Mouse (Mus musculus): ENCODE measurements around the gene Id3. TPM values are rescaled to one million over a fixed set of nuclear protein-coding genes. Genes with fewer than 3 reads are reported as not detected.
"Not testable (repeated sequence)": the region's sequence is repeated elsewhere in the genome, so short reads cannot be mapped to it uniquely, and the experiment has no call there.

Gene Id3
- total and polyA plus RNA-seq, 3 experiments, result 0.22 TPM; not detected in 2

GRCm38 (mm10) chr4:136100396-136101070 lies 42.8 kb upstream of the Id3 start:
- Histone ChIP-seq H3K36me3 (replicated peaks) (no peaks in the 10 kb centered on the region), H3K4me1 (ENCODE audit: insufficient read depth, low read depth, low read length) (no peaks in the 10 kb centered on the region), H3K9me3 (replicated peaks) (no peaks in the 10 kb centered on the region), H3K27me3 (ENCODE audit: insufficient read depth, low read length) (peaks cover 26% of the 10 kb centered on the region), H3K4me3 (ENCODE audit: low read depth, low read length) (no peak overlapping the region)
- TF ChIP-seq GATA2 (IDR thresholded peaks at IDR 0.05; ENCODE audit: borderline replicate concordance, low read depth, low read length) (no peak), POLR2AphosphoS5 (IDR thresholded peaks at IDR 0.05; ENCODE audit: insufficient replicate concordance, low read depth, low read length) (no peak), TAL1 (conservative IDR thresholded peaks at IDR 0.05; ENCODE audit: low read depth, low read length) (no peak), GATA1 (IDR thresholded peaks at IDR 0.05; ENCODE audit: borderline replicate concordance, low read length) (no peak), CTCF (IDR thresholded peaks at IDR 0.05; ENCODE audit: low read depth, low read length) (no peak)
- ATAC-seq (ENCODE audit: extremely low read depth, insufficient number of reproducible peaks, low FRiP score, poor library complexity, severe bottlenecking) (no peak), DNase-seq (ENCODE audit: low spot score) (no peak)

- H3K27me3 ChIP-seq (ENCODE audit: insufficient read depth, low read length), result peaks cover 27% of the 10 kb centered on the region
- not testable (repeated sequence) for ATAC-seq (ENCODE audit: extremely low read depth, insufficient number of reproducible peaks, low FRiP score, poor library complexity, severe bottlenecking); H3K4me3 ChIP-seq (ENCODE audit: low read depth, low read length); H3K4me1 ChIP-seq (ENCODE audit: insufficient read depth, low read depth, low read length); H3K9me3 ChIP-seq (replicated peaks); H3K36me3 ChIP-seq (replicated peaks); DNase-seq (ENCODE audit: low spot score)
Observed at GRCm38 (mm10) chr4:136101753-136102152, 41.5 kb upstream of the Id3 start.

- H3K9me3 ChIP-seq (replicated peaks), result no peaks in the 10 kb centered on the region
- no peak for TF ChIP-seq TAL1 (conservative IDR thresholded peaks at IDR 0.05; ENCODE audit: low read depth, low read length)
- H3K36me3 ChIP-seq (replicated peaks), result no peaks in the 10 kb centered on the region
- no peak overlapping the region for H3K4me3 ChIP-seq (ENCODE audit: low read depth, low read length)
- peaks cover 31% of the 10 kb centered on the region for H3K27me3 ChIP-seq (ENCODE audit: insufficient read depth, low read length)
- no peak for DNase-seq (ENCODE audit: low spot score)
- ATAC-seq (ENCODE audit: extremely low read depth, insufficient number of reproducible peaks, low FRiP score, poor library complexity, severe bottlenecking), result no peak
- H3K4me1 ChIP-seq (ENCODE audit: insufficient read depth, low read depth, low read length), result no peaks in the 10 kb centered on the region
Observed at GRCm38 (mm10) chr4:136104590-136105337, 38.5 kb upstream of the Id3 start.

- no peak for TF ChIP-seq GATA1 (IDR thresholded peaks at IDR 0.05; ENCODE audit: borderline replicate concordance, low read length)
- no peak for TF ChIP-seq CTCF (IDR thresholded peaks at IDR 0.05; ENCODE audit: low read depth, low read length)
- TF ChIP-seq TAL1 (conservative IDR thresholded peaks at IDR 0.05; ENCODE audit: low read depth, low read length), result no peak
- TF ChIP-seq POLR2AphosphoS5 (IDR thresholded peaks at IDR 0.05; ENCODE audit: insufficient replicate concordance, low read depth, low read length), result no peak
- no peak for TF ChIP-seq GATA2 (IDR thresholded peaks at IDR 0.05; ENCODE audit: borderline replicate concordance, low read depth, low read length)
- H3K36me3 ChIP-seq (replicated peaks), result no peaks in the 10 kb centered on the region
- peaks cover 32% of the 10 kb centered on the region for H3K27me3 ChIP-seq (ENCODE audit: insufficient read depth, low read length)
- no peak for ATAC-seq (ENCODE audit: extremely low read depth, insufficient number of reproducible peaks, low FRiP score, poor library complexity, severe bottlenecking)
- no peaks in the 10 kb centered on the region for H3K9me3 ChIP-seq (replicated peaks)
- no peak overlapping the region for H3K4me3 ChIP-seq (ENCODE audit: low read depth, low read length)
- H3K4me1 ChIP-seq (ENCODE audit: insufficient read depth, low read depth, low read length), result no peaks in the 10 kb centered on the region
- DNase-seq (ENCODE audit: low spot score), result no peak
Observed at GRCm38 (mm10) chr4:136106880-136107301, 36.4 kb upstream of the Id3 start.

GRCm38 (mm10) chr4:136109153-136109552 lies 34.1 kb upstream of the Id3 start:
- TF ChIP-seq CTCF (IDR thresholded peaks at IDR 0.05; ENCODE audit: low read depth, low read length), result no peak
- TF ChIP-seq POLR2AphosphoS5 (IDR thresholded peaks at IDR 0.05; ENCODE audit: insufficient replicate concordance, low read depth, low read length), result no peak
- no peak for TF ChIP-seq TAL1 (conservative IDR thresholded peaks at IDR 0.05; ENCODE audit: low read depth, low read length)
- no peak for TF ChIP-seq GATA1 (IDR thresholded peaks at IDR 0.05; ENCODE audit: borderline replicate concordance, low read length)
- TF ChIP-seq GATA2 (IDR thresholded peaks at IDR 0.05; ENCODE audit: borderline replicate concordance, low read depth, low read length), result no peak
- DNase-seq (ENCODE audit: low spot score), result no peak
- Histone ChIP-seq H3K4me1 (ENCODE audit: insufficient read depth, low read depth, low read length) (no peaks in the 10 kb centered on the region), H3K4me3 (ENCODE audit: low read depth, low read length) (no peak overlapping the region), H3K27me3 (ENCODE audit: insufficient read depth, low read length) (peaks cover 35% of the 10 kb centered on the region), H3K36me3 (replicated peaks) (no peaks in the 10 kb centered on the region), H3K9me3 (replicated peaks) (no peaks in the 10 kb centered on the region)
- no peak for ATAC-seq (ENCODE audit: extremely low read depth, insufficient number of reproducible peaks, low FRiP score, poor library complexity, severe bottlenecking)

GRCm38 (mm10) chr4:136109941-136110900 lies 33.1 kb upstream of the Id3 start:
- Histone ChIP-seq H3K9me3 (replicated peaks) (no peaks in the 10 kb centered on the region), H3K27me3 (ENCODE audit: insufficient read depth, low read length) (peaks cover 25% of the 10 kb centered on the region), H3K36me3 (replicated peaks) (no peaks in the 10 kb centered on the region), H3K4me3 (ENCODE audit: low read depth, low read length) (no peak overlapping the region), H3K4me1 (ENCODE audit: insufficient read depth, low read depth, low read length) (no peaks in the 10 kb centered on the region)
- ATAC-seq (ENCODE audit: extremely low read depth, insufficient number of reproducible peaks, low FRiP score, poor library complexity, severe bottlenecking) (no peak), DNase-seq (ENCODE audit: low spot score) (no peak)
- no peak for TF ChIP-seq TAL1 (conservative IDR thresholded peaks at IDR 0.05; ENCODE audit: low read depth, low read length)
- no peak for TF ChIP-seq GATA2 (IDR thresholded peaks at IDR 0.05; ENCODE audit: borderline replicate concordance, low read depth, low read length)
- TF ChIP-seq CTCF (IDR thresholded peaks at IDR 0.05; ENCODE audit: low read depth, low read length), result no peak
- no peak for TF ChIP-seq POLR2AphosphoS5 (IDR thresholded peaks at IDR 0.05; ENCODE audit: insufficient replicate concordance, low read depth, low read length)
- no peak for TF ChIP-seq GATA1 (IDR thresholded peaks at IDR 0.05; ENCODE audit: borderline replicate concordance, low read length)
